In the genomic region with DNA sequence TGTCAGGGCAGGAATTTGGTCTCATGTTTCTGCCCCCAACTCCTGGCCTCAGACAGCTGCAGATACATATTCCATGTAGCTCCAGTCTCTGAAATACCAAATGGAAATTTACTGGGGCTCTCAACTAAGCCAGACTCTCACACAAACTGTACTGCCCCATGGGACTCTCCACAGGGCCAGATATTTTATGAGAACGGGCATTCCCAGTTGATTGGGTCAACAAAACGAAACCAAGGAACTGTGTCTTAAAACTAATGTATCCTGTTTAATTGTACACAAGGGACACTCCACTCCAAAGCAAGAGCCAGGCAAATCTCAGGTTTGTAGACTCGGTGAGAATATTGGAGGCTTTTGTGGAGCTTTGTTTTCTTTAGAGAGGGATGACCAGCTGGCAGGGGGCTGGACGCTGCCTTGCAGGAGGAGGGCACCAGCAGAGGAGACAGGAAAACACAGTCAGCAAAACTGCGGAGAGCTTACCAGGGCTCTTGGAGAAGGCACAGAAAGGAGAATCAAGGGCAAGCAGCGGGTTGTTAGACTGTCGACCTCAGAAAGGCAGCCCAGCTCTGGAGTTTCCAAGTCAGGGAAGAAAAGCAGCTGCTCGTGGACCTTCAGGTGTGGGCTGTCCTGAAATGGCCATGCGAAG, we compare ENCODE assay signal across 7 mouse cellular contexts. TPM values are rescaled to one million over a fixed set of nuclear protein-coding genes. Genes with fewer than 3 reads are reported as not detected.
DNase-seq lines count a peak whose midpoint lies in the region; ATAC-seq and TF ChIP-seq lines count a peak whose summit lies in the region.

No protein-coding gene starts in this region.

- H3K4me3 ChIP-seq in intestine, embryonic 15.5 days (replicated peaks) = 0 out of 2 replicates have a peak overlapping the region, but pooled peaks have one; percentile 6
- no peak overlapping the region for H3K4me3 ChIP-seq in liver, postnatal 0 days (ENCODE audit: low read depth, low read length)
- no peak overlapping the region for H3K4me3 ChIP-seq in neural tube, embryonic 14.5 days (ENCODE audit: low read depth, low read length)

- DNase-seq in NIH3T3 (ENCODE audit: low read depth) = peak; percentile 87
- peak; percentile 58 for DNase-seq in cerebellum, adult 11-12 months
- peak; percentile 70 for DNase-seq in gastrocnemius, postnatal 25 days
- no peak for DNase-seq in liver, postnatal 0 days
- DNase-seq in spleen, postnatal 36 days (ENCODE audit: low spot score in 2 of 2) = no peak

- H3K27ac ChIP-seq in intestine, embryonic 15.5 days = peak overlapping the region; percentile 82
- peak overlapping the region; percentile 58 for H3K27ac ChIP-seq in liver, postnatal 0 days (ENCODE audit: low read depth)
- H3K27ac ChIP-seq in neural tube, embryonic 14.5 days (ENCODE audit: low read depth, low read length) = peak overlapping the region; percentile 45; the same call in 1 of the 2 replicates

- no peaks in the 10 kb centered on the region for H3K27me3 ChIP-seq in intestine, embryonic 15.5 days (replicated peaks)
- H3K27me3 ChIP-seq in liver, postnatal 0 days (ENCODE audit: insufficient read depth, low read length) = no peaks in the 10 kb centered on the region
- H3K27me3 ChIP-seq in neural tube, embryonic 14.5 days (ENCODE audit: control insufficient read depth, insufficient read depth, low read length) = no peaks in the 10 kb centered on the region

- H3K4me1 ChIP-seq in intestine, embryonic 15.5 days (replicated peaks) = peaks cover 33% of the 10 kb centered on the region
- H3K4me1 ChIP-seq in liver, postnatal 0 days (ENCODE audit: insufficient read depth) = peaks cover 36% of the 10 kb centered on the region
- H3K4me1 ChIP-seq in neural tube, embryonic 14.5 days (ENCODE audit: control insufficient read depth, insufficient read depth, low read length) = no peaks in the 10 kb centered on the region

- peak; percentile 20; the same call in 1 of the 2 replicates for ATAC-seq in intestine, embryonic 15.5 days
- ATAC-seq in liver, postnatal 0 days = no peak
- no peak for ATAC-seq in neural tube, embryonic 14.5 days (ENCODE audit: low read depth)

- no peaks in the 10 kb centered on the region for H3K36me3 ChIP-seq in intestine, embryonic 15.5 days
- H3K36me3 ChIP-seq in liver, postnatal 0 days (replicated peaks; ENCODE audit: insufficient read depth, low read length) = no peaks in the 10 kb centered on the region
- H3K36me3 ChIP-seq in neural tube, embryonic 14.5 days (ENCODE audit: control insufficient read depth, insufficient read depth, low read length) = no peaks in the 10 kb centered on the region

- TF ChIP-seq EP300 in liver, postnatal 0 days (IDR thresholded peaks at IDR 0.05; ENCODE audit: low read depth) = no peak

- H3K9ac ChIP-seq in intestine, embryonic 15.5 days = peak overlapping the region; percentile 15
- H3K9ac ChIP-seq in liver, postnatal 0 days (replicated peaks) = peak overlapping the region; percentile 1; the same call in 1 of the 2 replicates
- H3K9ac ChIP-seq in neural tube, embryonic 14.5 days (replicated peaks; ENCODE audit: low read depth, low read length) = no peak overlapping the region

- peak overlapping the region; percentile 48 for H3K4me2 ChIP-seq in intestine, embryonic 15.5 days (replicated peaks)
- H3K4me2 ChIP-seq in liver, postnatal 0 days (ENCODE audit: low read depth, low read length) = peak overlapping the region; percentile 23
- H3K4me2 ChIP-seq in neural tube, embryonic 14.5 days (ENCODE audit: low read depth, low read length) = no peak overlapping the region

- TF ChIP-seq CTCF in liver, postnatal 0 days (IDR thresholded peaks at IDR 0.05; ENCODE audit: low read depth) = no peak

- no peaks in the 10 kb centered on the region for H3K9me3 ChIP-seq in intestine, embryonic 15.5 days
- no peaks in the 10 kb centered on the region for H3K9me3 ChIP-seq in liver, postnatal 0 days (ENCODE audit: low read length)
- no peaks in the 10 kb centered on the region for H3K9me3 ChIP-seq in neural tube, embryonic 14.5 days (ENCODE audit: control insufficient read depth, low read length)

- WGBS in intestine, embryonic 15.5 days = 26% methylated on average over 9 of the region's 9 CpGs
- 27% methylated on average over 9 of the region's 9 CpGs for WGBS in liver, postnatal 0 days (ENCODE audit: insufficient replicate concordance)
- 33% methylated on average over 9 of the region's 9 CpGs for whole genome bisulfite sequencing in neural tube, embryonic 14.5 days

RNA-seq across cellular contexts. Expression of gene C87436, which starts 42.1 kb away (rescaled TPM):
- total RNA-seq in gastrocnemius, postnatal 25 days (2021) = 1 to 10 TPM; 6.1 to 6.4 TPM
- polyA plus RNA-seq in intestine, embryonic 15.5 days (2015; fragmentation: Nextera tagmentation; extraction: Ambion mirVana) = 20.4 and 22.4 TPM in 2 replicates
- 9.5 and 10.4 TPM in 2 replicates for polyA plus RNA-seq in liver, postnatal 0 days (2015; fragmentation: Nextera tagmentation; extraction: Ambion mirVana)
- polyA plus RNA-seq in neural tube, embryonic 14.5 days (2014; fragmentation: Nextera tagmentation; extraction: Ambion mirVana) = 21.9 and 27.2 TPM in 2 replicates

RNA-seq across cellular contexts. Expression of gene Pcbp1, which starts 45.8 kb away (rescaled TPM):
- 100 to 1,000 TPM in 1 of 2 experiments, 10 to 100 TPM in 1; 99.7 to 116 TPM for total RNA-seq in gastrocnemius, postnatal 25 days (2021)
- polyA plus RNA-seq in intestine, embryonic 15.5 days (2015; fragmentation: Nextera tagmentation; extraction: Ambion mirVana) = 508 and 561 TPM in 2 replicates
- 206 and 208 TPM in 2 replicates for polyA plus RNA-seq in liver, postnatal 0 days (2015; fragmentation: Nextera tagmentation; extraction: Ambion mirVana)
- 238 and 312 TPM in 2 replicates for polyA plus RNA-seq in neural tube, embryonic 14.5 days (2014; fragmentation: Nextera tagmentation; extraction: Ambion mirVana)

RNA-seq across cellular contexts. Expression of gene Gm44790, which starts 53.9 kb away (rescaled TPM):
- not detected for total RNA-seq in gastrocnemius, postnatal 25 days (2021)
- not detected in 2 replicates for polyA plus RNA-seq in intestine, embryonic 15.5 days (2015; fragmentation: Nextera tagmentation; extraction: Ambion mirVana)
- polyA plus RNA-seq in liver, postnatal 0 days (2015; fragmentation: Nextera tagmentation; extraction: Ambion mirVana) = not detected in 2 replicates
- polyA plus RNA-seq in neural tube, embryonic 14.5 days (2014; fragmentation: Nextera tagmentation; extraction: Ambion mirVana) = 1.9 TPM in 1 of 2 replicates, not detected in the other

Comparison
In these comparisons a context has a peak if more than half of its experiments do, and no peak if none do; other contexts are left out.
1. DNase-seq: peak in NIH3T3 (single experiment), cerebellum, adult 11-12 months (single experiment) and gastrocnemius, postnatal 25 days (single experiment); none in liver, postnatal 0 days (single experiment) and spleen, postnatal 36 days (0 of 2).
2. Peak in every context shown above with its lines, with median percentiles within 50 percentile points of each other: H3K27ac ChIP-seq.